Mouse (Mus musculus): ENCODE measurements around the gene Mamdc2.
A peak's percentile ranks its signal among the peaks of the same experiment; 100 is the strongest.

Gene Mamdc2

DNA sequence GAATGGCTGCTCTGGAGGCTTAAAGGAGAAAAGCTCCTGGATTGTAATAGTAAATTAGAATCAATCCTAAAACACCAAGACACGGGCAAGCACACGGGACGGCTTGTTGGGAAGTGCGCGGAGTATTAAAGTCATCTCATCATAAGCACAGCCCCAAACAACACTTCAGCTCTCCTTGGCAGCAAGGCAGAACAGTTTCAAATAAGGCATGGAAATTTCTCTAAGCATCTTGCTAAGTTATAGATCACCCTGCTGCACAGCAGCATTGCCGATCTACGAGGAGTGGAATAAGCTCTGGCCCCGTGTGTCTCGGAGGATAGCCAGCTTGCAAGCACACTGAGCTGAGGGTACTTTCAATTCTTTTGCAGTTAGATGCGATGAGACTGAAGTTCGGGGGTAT, 13.8 kb downstream of the Mamdc2 start:
- peak in 1 of 2 experiments; percentile 26 for DNase-seq

DNA sequence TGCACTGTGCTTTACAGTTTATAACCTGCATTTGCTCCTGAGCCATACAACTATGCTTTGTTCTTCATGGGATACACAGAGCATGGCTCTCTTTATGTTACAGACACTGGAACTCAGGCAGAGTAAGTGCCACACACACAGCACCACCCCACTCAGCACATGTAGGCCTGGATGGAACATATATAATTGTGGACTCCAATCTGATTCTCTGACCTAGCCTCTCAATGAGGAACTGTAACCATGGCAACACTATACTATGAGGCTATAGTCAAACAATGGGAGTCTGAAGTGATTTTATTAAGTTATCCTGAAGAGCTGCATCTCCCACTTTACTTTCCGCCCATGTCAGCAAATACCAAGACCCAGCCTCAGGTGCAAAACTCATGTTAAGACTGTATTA, 30.6 kb downstream of the Mamdc2 start:
- no peak for DNase-seq

DNA sequence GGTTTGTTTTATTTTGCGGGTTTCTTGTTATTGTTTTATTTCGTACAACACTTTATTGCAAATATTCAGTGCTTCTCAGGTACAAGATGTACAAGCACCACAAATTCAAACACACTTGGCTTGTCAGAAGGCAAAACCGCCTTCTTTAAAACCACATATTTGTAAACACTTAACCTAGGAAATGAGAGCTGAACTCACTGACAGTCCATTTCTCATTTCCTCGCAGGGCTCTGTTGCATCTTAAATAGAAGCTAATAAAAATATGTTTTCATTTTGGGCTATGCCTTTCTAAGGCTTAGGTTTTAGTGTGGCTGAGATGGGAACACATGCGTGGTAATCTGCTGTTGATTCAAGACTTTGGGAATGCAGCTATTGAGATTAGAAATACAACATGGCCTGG, 37.4 kb downstream of the Mamdc2 start:
- no peak for DNase-seq

GRCm38 (mm10) chr19:23410328-23410727, 37.9 kb downstream of the Mamdc2 start:
- no peak for DNase-seq

DNA sequence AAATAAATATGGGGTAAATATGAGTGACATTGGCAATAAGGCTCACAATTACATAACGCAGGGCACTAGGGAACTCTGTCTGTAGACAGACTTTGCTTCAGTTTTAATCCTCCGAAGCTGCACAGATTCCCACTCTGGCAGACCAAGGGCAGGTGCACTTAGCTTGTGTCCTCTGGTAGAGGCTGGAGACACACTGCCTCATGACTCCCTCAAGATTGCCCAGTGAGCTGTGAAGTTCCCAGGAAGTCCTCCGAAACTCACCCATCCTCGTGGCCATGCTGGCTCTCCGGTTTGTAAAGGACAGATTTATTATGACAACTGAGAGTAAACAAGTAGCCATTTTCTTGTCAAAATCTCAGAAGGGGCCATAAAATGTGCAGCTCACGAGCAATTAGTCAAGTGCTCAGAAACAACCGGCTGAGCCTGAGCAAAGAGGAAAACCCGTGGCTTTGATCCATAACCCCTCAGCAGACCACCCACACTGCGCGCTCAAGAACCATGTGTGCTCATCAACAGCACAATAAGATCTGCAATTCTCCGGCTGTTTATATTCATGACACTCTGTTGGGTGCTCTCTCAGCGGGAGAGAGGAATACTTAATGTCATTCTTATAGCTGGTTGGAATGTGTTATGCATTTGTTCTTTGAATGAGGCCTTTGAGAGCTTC, 46.6 kb downstream of the Mamdc2 start:
- peak; percentile 37 to 75 for DNase-seq

GRCm38 (mm10) chr19:23400485-23400884, 47.8 kb downstream of the Mamdc2 start:
- peak; percentile 45 to 65 for DNase-seq

GRCm38 (mm10) chr19:23395956-23396355, 52.3 kb downstream of the Mamdc2 start:
- DNase-seq, result no peak

GRCm38 (mm10) chr19:23394597-23394996, 53.6 kb downstream of the Mamdc2 start:
- no peak for DNase-seq

DNA sequence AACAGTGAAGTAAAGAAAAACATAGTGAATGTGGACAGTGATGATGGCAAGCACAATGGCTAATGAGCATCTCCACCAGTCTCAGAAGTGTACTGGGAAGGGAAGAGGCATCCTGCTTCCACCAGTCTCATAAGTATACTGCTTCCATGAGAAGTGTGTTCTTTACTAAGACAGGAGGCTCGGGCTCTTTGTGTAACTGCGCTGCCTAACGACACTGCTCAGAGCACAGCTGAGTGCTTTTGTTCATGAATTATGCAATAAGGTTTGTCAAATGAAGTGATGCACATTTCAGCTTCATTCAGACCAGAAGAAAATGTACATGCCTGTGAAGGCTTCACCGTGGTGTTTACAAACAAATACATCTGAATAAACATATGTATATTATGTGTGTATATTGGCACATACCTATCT, 59.4 kb downstream of the Mamdc2 start:
- no peak for DNase-seq

- no peak for DNase-seq
Measured at GRCm38 (mm10) chr19:23388083-23388861, 60.0 kb downstream of the Mamdc2 start.

DNA sequence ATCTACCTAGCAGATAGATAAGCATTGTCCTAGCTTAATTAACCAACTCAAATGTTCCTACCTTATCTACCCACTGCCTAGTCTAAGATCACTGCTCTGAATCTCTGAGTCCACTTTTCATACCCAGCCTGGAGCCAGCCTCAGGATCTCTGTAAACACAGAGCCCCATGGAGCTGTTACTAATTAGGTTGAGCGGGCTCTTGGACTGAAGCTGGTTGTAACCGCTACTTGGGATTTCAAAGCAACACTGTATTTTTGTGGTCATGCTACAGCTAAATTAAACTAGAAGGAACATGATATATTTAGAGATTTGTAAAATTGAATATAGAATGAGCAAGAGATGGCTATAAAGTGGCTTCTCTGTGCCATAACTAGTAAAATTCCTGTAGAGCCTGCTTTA, 65.8 kb downstream of the Mamdc2 start:
- no peak for DNase-seq

DNA sequence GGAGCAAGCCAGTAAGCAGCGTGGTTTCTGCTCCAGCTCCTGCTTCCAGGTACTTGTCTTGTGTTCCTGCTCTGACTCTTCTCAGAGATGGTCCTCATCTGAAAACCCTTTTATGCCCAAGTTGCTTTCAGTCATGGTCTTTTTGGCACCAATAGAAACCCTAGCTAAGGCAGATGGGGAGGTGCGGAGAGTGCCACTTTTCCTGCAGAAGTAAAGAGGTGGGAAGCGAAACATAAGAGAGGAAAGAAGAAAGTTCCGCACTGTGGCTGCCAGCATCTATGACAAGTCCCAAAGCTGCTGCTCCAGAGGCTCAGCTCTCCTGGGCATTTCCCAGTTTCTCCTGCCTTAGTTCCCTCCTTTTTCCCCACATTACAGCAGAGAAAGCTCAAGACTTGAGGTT, 67.3 kb downstream of the Mamdc2 start:
- DNase-seq, result no peak

DNA sequence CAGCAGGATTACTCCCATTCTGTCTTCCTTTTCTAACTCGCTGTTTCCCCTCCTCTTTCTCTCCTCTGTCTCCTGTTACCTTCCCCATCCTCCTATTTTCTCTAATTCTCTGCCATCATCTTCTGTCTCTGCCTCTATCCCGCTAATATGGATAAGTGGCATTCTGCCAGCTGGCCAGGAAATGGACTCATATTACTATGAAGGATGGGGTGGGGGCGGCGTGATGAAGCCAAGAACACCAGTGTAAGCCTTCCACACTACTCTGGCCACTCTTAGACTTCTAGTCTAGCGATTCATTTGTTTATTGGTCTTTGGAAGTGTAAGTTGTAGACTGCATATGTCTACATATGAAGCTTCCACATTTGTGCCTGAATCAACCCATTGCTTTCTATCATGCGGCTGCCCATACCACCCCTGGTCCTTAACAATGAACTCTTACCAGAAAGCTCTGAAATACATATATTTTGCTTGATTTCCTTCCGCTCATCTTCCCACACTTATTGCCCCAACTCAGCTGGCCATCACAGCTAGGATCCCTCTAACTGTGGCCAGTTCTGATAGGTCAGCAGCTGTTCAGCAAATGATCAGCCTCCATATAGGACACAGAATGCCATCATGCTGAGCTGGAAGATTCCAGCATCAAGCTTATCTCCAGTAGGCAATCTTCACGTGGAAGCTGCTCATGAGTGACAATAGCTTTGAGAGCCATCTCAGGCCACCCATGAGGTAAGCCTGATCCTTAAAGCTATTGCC, 68.3 kb downstream of the Mamdc2 start:
- peak in 1 of 2 experiments; percentile 24 for DNase-seq

- DNase-seq, result no peak
Measured at GRCm38 (mm10) chr19:23376536-23377201, 71.6 kb downstream of the Mamdc2 start.

GRCm38 (mm10) chr19:23374941-23375656, 73.1 kb downstream of the Mamdc2 start:
- DNase-seq, result no peak

- no peak for DNase-seq
Measured at GRCm38 (mm10) chr19:23373728-23374127, 74.5 kb downstream of the Mamdc2 start.

DNA sequence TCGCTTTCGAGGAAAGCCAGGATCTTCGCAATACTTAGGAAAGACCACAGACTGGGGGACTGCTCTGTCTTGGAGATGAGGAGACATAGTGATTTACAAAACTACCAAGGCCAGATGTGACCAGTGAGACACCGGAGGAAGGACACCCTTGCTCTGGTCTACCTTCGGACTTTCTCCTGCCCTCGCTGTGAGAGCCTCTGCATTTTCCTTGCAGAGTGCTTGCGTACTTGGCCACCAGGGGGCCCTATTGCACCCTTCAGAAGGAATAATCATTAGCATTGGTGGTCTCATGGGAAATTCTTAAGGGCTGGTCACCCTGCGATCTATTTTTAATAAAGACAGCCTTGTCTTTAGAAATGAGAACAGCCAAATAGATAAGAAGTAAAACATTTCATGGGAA, 75.0 kb downstream of the Mamdc2 start:
- DNase-seq, result peak; percentile 46 to 70

GRCm38 (mm10) chr19:23369275-23369674, 79.0 kb downstream of the Mamdc2 start:
- DNase-seq, result no peak

DNA sequence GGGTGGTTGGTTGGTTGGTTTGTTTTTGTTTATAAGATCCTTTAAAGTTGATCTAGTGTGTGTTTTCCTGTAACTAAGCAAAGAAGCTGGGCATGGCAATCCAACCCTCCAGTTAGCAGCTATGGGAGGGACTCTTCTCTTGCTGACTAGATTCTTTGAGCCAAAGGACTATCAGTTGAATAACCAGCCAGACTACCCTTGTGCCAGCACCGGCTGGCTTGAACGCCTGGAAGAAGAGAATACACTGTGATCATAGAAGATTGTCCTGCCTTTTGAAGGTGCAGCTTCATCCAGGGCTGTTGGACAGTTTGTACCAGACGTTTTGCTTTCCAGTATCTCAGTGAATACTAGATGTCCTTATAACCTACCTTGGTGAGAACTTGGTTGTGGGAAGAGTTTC, 86.2 kb downstream of the Mamdc2 start:
- no peak for DNase-seq

DNA sequence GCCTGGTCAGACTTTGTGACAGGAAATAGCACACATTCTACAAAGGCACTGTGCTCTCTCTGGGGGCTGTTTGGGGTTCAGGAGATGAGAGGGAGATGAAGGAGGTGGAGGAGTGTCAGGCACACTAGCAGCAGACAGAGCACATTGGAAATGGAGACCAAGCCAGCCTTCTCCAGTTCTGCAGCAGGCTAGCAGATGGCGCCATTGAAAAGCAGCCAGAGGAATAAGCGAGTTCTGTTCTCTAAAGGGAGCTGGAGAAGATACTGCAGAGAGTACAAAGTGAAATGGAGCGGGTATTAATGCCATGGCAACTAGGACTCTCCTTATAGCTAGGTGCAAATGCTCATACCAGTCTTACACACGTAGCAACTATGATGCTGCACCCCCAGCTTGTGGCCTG, 87.1 kb downstream of the Mamdc2 start:
- DNase-seq, result no peak

- no peak for DNase-seq
Measured at GRCm38 (mm10) chr19:23360536-23360935, 87.7 kb downstream of the Mamdc2 start.

DNA sequence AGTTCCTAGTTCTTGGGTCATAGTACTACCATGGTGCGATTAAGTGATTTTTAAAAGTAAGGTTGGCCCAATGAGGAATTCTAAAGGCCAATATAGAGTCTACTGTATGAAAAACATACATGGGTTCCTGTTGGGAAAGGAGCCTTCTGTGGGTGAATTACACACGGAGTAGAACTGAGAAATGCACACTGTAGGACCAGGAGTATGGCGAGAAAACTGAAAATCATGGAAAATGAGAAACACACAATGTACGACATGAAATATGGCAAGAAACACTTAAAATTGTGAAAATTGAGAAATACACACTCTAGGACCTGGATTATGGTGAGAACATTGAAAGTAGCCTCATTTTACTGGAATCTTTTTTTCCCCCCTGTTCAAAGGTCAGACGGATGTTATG, 91.0 kb downstream of the Mamdc2 start:
- DNase-seq, result no peak

DNA sequence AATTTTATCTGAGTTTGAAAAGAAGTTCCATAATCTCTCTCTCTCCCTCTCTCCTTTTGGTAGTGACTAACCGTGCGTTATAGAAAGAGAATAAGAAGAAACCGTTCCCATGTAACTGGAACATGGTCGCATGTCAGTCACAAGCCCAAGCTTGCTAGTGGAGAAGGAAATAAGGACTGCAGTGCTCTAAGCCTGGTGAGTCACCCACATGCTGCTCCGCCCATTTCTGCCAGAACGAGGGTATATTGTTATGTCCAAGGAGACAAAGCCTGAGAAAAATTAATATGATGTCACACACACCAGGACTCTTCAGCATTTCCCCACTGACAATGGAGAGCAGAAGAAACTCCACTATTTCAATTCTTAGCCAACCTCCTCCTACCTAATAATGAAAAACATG, 93.5 kb downstream of the Mamdc2 start:
- no peak for DNase-seq

All from lung, postnatal 4 days (tissue).